Mouse (Mus musculus) E14TG2a.4 (cell line): ENCODE measurements around the gene Serping1.

Experiments used
- CTCF ChIP-seq: conservative IDR thresholded peaks from 2 replicates; pipeline ENCODE4 v1.5.1; 2014; ENCODE audit warnings: low read length
- NANOG ChIP-seq: IDR thresholded peaks from 2 replicates; pipeline ENCODE4 v1.6.1; 2014; ENCODE audit warnings: borderline replicate concordance, low read length, mixed read lengths
- POU5F1 ChIP-seq: IDR thresholded peaks from 2 replicates; pipeline ENCODE4 v1.6.1; 2014; ENCODE audit warnings: low read length, borderline replicate concordance

DNA sequence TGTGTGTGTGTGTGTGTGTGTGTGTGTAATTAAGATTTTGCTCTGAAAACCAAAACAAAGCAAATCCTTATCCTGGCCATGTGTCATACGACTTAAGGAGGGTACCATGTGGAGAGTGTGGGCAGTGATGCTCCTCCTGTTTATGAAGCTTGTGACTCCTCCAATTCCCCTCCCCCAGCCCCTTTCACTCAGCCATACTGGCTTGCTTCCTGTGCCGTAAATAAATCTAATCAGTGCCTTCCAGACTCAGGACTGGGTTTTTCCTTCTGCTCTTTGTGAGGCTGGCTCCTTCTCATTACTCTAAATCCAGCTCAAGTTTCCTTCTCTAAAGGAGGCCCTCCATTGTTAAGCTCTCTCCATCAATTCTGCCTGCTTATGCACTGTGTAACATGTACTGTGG, 48.0 kb upstream of the Serping1 start:
- TF ChIP-seq CTCF (no peak), POU5F1 (no peak), NANOG (no peak)
